Mouse (Mus musculus): ENCODE measurements at regions not wholly inside any gene's neighbourhood (a gene's known extent, or its start where the extent isn't known, plus 50 kb on each side); places are given as distances from the start of the nearest gene placed in this dataset.

DNA sequence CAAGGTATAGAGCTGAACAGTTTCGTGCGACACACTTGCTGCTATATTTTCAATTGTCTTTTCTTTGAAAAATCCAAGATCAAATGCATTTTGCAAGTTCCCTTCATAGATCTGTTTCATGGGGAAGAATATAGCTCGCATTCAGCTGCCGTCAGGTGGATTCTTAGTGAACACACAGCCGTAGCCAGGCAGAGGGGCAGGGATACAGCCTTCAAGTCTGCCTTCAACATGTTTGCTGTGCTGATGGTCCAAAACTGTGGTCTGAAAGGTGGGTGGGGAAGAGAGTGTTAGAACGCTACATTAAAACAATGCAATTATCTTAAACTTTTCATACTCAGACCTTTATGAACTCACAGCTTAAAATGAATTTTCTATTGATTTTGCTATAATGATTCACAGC is 88.2 kb upstream of the Olfr275 start:
- TF ChIP-seq POLR2A (IDR thresholded peaks at IDR 0.05; ENCODE audit: low read depth, low read length) (no peak), CTCF (IDR thresholded peaks at IDR 0.05; ENCODE audit: extremely low read depth, insufficient read length, insufficient replicate concordance, low read depth, low read length) (no peak)
